Mouse (Mus musculus): ENCODE results near the gene Vldlr. TPM values are rescaled to one million over a fixed set of nuclear protein-coding genes. Genes with fewer than 3 reads are reported as not detected.

Vldlr gene
- polyA plus RNA-seq (2015; fragmentation: Nextera tagmentation; extraction: Ambion mirVana) = 29.8 and 31.6 TPM in 2 replicates

GRCm38 (mm10) chr19:27216318-27216717 is at the start of gene Vldlr:
Vldlr (plus strand) TSS chr19:27216484.
- peak within 1 kb of the TSS; percentile 95 for H3K27ac ChIP-seq
- 2% methylated on average over 11 of the region's 11 CpGs for WGBS
- no peak for ATAC-seq

GRCm38 (mm10) chr19:27167601-27168319 is 48.5 kb upstream of the Vldlr start:
- WGBS = 81% methylated on average over 5 of the region's 5 CpGs
- H3K9ac ChIP-seq (replicated peaks) = no peak overlapping the region

More at GRCm38 (mm10) chr19:27216318-27216717, at the start of gene Vldlr:
- Histone ChIP-seq H3K9me3 (no peaks in the 10 kb centered on the region), H3K4me2 (replicated peaks) (peak within 1 kb of the TSS; percentile 91), H3K36me3 (no peaks in the 10 kb centered on the region), H3K4me1 (replicated peaks) (peaks cover 40% of the 10 kb centered on the region), H3K9ac (replicated peaks) (peak within 1 kb of the TSS; percentile 88), H3K4me3 (replicated peaks) (peak within 1 kb of the TSS; percentile 81), H3K27me3 (peaks cover 5% of the 10 kb centered on the region; the same call in 1 of the 2 replicates)

GRCm38 (mm10) chr19:27173836-27174235 is 42.4 kb upstream of the Vldlr start:
- Histone ChIP-seq H3K4me3 (replicated peaks) (no peak overlapping the region), H3K9me3 (no peaks in the 10 kb centered on the region), H3K4me1 (replicated peaks) (no peaks in the 10 kb centered on the region), H3K36me3 (no peaks in the 10 kb centered on the region), H3K27me3 (no peaks in the 10 kb centered on the region), H3K27ac (no peak overlapping the region), H3K9ac (replicated peaks) (no peak overlapping the region), H3K4me2 (replicated peaks) (no peak overlapping the region)
- no peak for ATAC-seq
- WGBS = 95% methylated on average over 2 of the region's 2 CpGs

More at GRCm38 (mm10) chr19:27167601-27168319, 48.5 kb upstream of the Vldlr start:
- no peaks in the 10 kb centered on the region for H3K4me1 ChIP-seq (replicated peaks)
- H3K27me3 ChIP-seq = no peaks in the 10 kb centered on the region
- H3K36me3 ChIP-seq = no peaks in the 10 kb centered on the region
- no peak overlapping the region for H3K4me2 ChIP-seq (replicated peaks)
- no peaks in the 10 kb centered on the region for H3K9me3 ChIP-seq
- no peak for ATAC-seq
- no peak overlapping the region for H3K27ac ChIP-seq
- no peak overlapping the region for H3K4me3 ChIP-seq (replicated peaks)

DNA sequence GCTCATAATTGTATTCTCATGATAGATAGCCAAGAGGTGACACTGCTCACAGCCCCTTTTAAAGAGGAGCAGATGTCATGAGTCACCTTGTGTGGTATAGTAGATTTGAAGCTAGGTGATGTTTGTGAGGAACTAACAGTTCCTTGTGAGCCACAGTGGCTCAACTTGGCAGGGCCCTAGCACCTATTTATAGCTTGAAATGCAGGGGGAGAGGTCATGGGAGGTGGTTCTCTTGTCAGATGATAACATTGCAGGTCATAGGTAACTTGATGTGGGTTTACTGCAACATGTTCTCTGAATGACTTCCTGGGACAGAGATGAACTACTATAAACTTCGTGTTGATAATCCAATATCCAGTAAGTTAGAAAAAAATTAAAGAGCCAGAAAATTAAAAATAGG is 40.7 kb upstream of the Vldlr start:
- Histone ChIP-seq H3K27ac (no peak overlapping the region), H3K9ac (replicated peaks) (no peak overlapping the region), H3K9me3 (no peaks in the 10 kb centered on the region), H3K4me2 (replicated peaks) (no peak overlapping the region), H3K4me1 (replicated peaks) (no peaks in the 10 kb centered on the region), H3K36me3 (no peaks in the 10 kb centered on the region), H3K4me3 (replicated peaks) (no peak overlapping the region), H3K27me3 (no peaks in the 10 kb centered on the region)
- WGBS = 89% methylated on average over 1 of the region's 1 CpGs
- no peak for ATAC-seq

GRCm38 (mm10) chr19:27176558-27176957 is 39.7 kb upstream of the Vldlr start:
- H3K4me2 ChIP-seq (replicated peaks) = no peak overlapping the region
- H3K36me3 ChIP-seq = no peaks in the 10 kb centered on the region
- no peak overlapping the region for H3K27ac ChIP-seq
- no peaks in the 10 kb centered on the region for H3K27me3 ChIP-seq
- whole genome bisulfite sequencing = 87% methylated on average over 4 of the region's 4 CpGs
- H3K4me3 ChIP-seq (replicated peaks) = no peak overlapping the region
- no peaks in the 10 kb centered on the region for H3K4me1 ChIP-seq (replicated peaks)
- H3K9me3 ChIP-seq = no peaks in the 10 kb centered on the region
- H3K9ac ChIP-seq (replicated peaks) = no peak overlapping the region
- no peak for ATAC-seq

DNA sequence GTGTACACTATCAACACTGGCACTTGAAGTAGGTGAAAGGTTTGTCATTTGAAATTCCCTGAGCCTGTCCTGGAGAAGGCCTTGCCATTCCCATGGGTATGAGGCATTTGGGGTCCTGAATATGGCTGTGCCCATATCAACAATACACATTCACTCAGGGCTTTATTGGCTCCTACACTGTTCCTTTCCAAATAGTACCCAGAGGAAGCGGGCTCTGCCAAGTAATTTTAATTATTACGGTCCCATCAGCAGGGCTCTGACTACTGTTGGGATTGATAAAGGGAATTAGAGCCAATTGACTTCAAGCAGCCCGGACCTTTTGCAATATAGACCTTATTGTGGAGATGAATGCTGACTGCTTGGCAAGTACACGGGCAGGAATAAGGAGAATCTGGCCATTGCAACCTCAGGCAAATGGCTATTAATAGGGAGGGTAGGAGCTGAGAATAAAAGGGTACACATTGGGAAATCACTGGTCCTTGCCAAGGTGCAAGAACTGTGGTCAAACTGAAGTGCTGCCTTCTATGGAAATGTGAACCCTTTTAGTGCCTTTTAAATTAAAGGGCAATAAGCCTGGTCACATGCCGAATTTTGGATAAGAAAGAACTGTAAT is 38.0 kb upstream of the Vldlr start:
- no peaks in the 10 kb centered on the region for H3K27me3 ChIP-seq
- no peaks in the 10 kb centered on the region for H3K36me3 ChIP-seq
- H3K27ac ChIP-seq = no peak overlapping the region
- no peaks in the 10 kb centered on the region for H3K9me3 ChIP-seq
- H3K4me3 ChIP-seq (replicated peaks) = no peak overlapping the region
- ATAC-seq = no peak
- 82% methylated on average over 5 of the region's 5 CpGs for WGBS
- H3K9ac ChIP-seq (replicated peaks) = no peak overlapping the region
- no peak overlapping the region for H3K4me2 ChIP-seq (replicated peaks)
- H3K4me1 ChIP-seq (replicated peaks) = no peaks in the 10 kb centered on the region

DNA sequence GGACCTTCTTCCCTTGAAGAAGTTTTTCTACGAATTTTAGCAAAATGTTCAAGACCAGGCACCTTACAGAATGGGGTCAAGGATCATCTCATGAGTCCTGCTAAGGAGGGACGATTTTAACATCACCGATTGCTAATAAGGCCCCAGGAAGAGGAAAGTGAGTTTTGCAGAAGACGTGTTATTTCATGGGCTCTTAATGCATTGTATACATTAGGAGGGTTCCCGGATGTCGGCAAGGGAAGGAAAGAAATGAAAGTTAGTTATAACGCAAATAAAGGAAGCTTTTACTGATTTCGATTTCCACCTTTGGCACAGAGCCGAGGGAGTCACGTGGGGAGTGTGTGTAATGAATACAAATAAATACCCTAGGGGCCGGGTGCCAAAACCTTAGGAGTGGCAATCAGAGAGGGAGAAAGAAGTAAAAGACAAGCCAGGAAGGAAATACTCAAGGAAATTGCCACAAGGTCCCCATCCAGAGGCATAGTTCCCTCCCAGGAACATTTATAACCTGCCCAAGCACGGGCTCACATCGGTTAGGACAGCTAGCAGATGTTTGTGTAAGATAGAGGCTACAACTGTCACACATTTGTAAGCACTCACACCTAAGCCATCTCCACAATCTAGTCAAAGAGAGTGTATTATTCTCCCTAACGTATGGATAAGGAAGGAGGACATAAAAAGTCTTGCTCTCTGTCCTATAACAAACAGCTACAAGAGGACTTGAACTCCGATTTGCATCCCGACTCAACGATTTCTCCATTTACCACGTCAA is 35.7 kb upstream of the Vldlr start:
- no peaks in the 10 kb centered on the region for H3K27me3 ChIP-seq
- H3K9ac ChIP-seq (replicated peaks) = no peak overlapping the region
- H3K9me3 ChIP-seq = no peaks in the 10 kb centered on the region
- no peaks in the 10 kb centered on the region for H3K36me3 ChIP-seq
- no peak for ATAC-seq
- no peaks in the 10 kb centered on the region for H3K4me1 ChIP-seq (replicated peaks)
- 85% methylated on average over 18 of the region's 18 CpGs for WGBS
- H3K27ac ChIP-seq = no peak overlapping the region
- no peak overlapping the region for H3K4me2 ChIP-seq (replicated peaks)
- H3K4me3 ChIP-seq (replicated peaks) = no peak overlapping the region

- 85% methylated on average over 7 of the region's 7 CpGs for WGBS
- Histone ChIP-seq H3K4me1 (replicated peaks) (no peaks in the 10 kb centered on the region), H3K9ac (replicated peaks) (no peak overlapping the region), H3K36me3 (no peaks in the 10 kb centered on the region), H3K27me3 (no peaks in the 10 kb centered on the region), H3K4me2 (replicated peaks) (no peak overlapping the region), H3K9me3 (no peaks in the 10 kb centered on the region), H3K4me3 (replicated peaks) (no peak overlapping the region), H3K27ac (no peak overlapping the region)
- ATAC-seq = no peak
Observed at GRCm38 (mm10) chr19:27183511-27183910, 32.8 kb upstream of the Vldlr start.

DNA sequence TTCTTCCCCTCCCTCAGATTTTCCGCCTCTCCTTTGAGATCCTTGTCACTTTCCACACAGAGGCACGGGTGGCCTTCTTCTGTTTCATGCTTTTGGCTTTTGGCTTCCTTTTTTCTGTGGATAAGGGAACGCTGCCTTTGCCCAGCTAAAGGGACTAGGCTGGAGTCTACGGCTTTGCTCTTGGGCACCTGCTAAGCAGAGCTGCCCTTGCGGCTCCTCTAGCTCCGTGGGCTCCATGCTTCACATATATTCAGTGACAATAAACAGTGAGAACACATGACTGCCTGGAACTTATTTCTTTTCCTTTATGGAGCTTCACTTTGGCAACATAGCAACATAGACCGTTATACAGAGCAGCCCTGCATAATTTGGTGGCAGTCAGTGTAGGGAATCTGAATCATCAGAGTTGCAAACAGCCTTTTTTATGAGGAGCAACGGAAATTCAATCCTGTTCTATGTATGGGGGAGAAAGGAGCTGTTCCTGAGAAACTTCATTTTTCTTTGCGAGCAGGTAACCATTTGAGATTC is 12.5 kb upstream of the Vldlr start:
- Histone ChIP-seq H3K27ac (no peak overlapping the region), H3K9ac (replicated peaks) (no peak overlapping the region), H3K4me1 (replicated peaks) (no peaks in the 10 kb centered on the region), H3K4me3 (replicated peaks) (no peak overlapping the region), H3K36me3 (no peaks in the 10 kb centered on the region), H3K9me3 (no peaks in the 10 kb centered on the region), H3K4me2 (replicated peaks) (no peak overlapping the region), H3K27me3 (no peaks in the 10 kb centered on the region)
- WGBS = 69% methylated on average over 9 of the region's 9 CpGs
- ATAC-seq = no peak

DNA sequence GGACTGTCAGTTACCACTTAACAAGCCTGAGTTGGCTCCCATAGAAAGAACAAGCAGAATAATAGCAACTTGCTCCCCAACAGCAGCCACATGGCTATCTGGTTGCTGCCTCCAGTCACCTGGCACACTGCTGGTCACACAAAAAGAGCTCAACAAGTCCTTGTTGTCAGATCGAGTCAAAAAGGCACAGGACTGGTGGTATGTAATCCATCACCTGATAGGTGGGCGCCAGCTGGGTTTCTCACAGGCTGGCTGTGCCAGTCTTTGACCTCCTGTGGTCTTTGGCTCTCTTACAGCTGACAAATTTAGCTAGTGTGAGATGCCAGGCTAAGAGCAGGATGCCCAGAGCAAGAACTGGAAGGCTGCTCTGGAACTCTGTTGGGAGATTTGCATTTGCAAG is 5.3 kb upstream of the Vldlr start:
- Histone ChIP-seq H3K4me2 (replicated peaks) (no peak overlapping the region), H3K9me3 (no peaks in the 10 kb centered on the region), H3K36me3 (no peaks in the 10 kb centered on the region), H3K4me3 (replicated peaks) (no peak overlapping the region), H3K4me1 (replicated peaks) (peaks cover 7% of the 10 kb centered on the region), H3K27me3 (peaks cover 5% of the 10 kb centered on the region; the same call in 1 of the 2 replicates), H3K27ac (no peak overlapping the region), H3K9ac (replicated peaks) (no peak overlapping the region)
- WGBS = 74% methylated on average over 2 of the region's 2 CpGs
- no peak for ATAC-seq

DNA sequence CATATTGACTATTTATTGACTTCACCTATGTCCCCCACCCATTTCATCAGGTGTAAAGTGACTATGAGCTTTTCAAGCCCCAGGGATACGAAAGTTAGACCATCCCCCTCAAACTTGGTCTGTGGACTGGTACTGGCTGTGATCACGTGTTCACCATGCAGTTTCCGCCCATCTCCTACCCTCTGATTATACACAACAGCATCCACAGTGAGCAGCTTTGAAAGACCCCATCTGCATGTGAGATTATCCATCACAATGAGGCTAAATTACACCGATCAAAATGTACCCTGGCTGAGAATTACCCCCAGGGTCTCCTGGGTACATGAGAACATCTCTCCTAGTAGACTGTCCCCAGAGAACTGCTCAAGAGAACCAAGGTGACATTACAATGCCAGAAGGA is 688 bp upstream of the Vldlr start:
- H3K27me3 ChIP-seq = peaks cover 5% of the 10 kb centered on the region; the same call in 1 of the 2 replicates
- H3K4me3 ChIP-seq (replicated peaks) = peak overlapping the region; percentile 81
- peaks cover 34% of the 10 kb centered on the region for H3K4me1 ChIP-seq (replicated peaks)
- WGBS = 60% methylated on average over 4 of the region's 4 CpGs
- H3K9me3 ChIP-seq = no peaks in the 10 kb centered on the region
- H3K36me3 ChIP-seq = no peaks in the 10 kb centered on the region
- no peak overlapping the region for H3K27ac ChIP-seq
- no peak for ATAC-seq
- H3K4me2 ChIP-seq (replicated peaks) = peak overlapping the region; percentile 91
- no peak overlapping the region for H3K9ac ChIP-seq (replicated peaks)
